Mouse (Mus musculus) kidney, embryonic 16.5 days (tissue): ENCODE results near the gene Socs2. TPM values are rescaled to one million over a fixed set of nuclear protein-coding genes. Genes with fewer than 3 reads are reported as not detected.

Experiments
- ATAC-seq: fragments of 200-750 bp; cut with Nextera tagmentation; 2 replicates; pipeline ENCODE4 v1.8.0; 2017; ENCODE audit warnings: moderate TSS enrichment; ENCODE audit not compliant: low FRiP score, low TSS enrichment
- H3K27ac ChIP-seq: fragments of 300-500 bp; sonication (generic); 2 replicates; pipeline ENCODE4 v1.5.1; 2014; ENCODE audit warnings: low read length
- H3K27me3 ChIP-seq: fragments of 300-500 bp; sonication (generic); 2 replicates; pipeline ENCODE4 v1.6.1; 2014; ENCODE audit warnings: low read length, control low read depth, mixed read lengths; ENCODE audit not compliant: insufficient read depth
- H3K36me3 ChIP-seq: fragments of 300-500 bp; sonication (generic); 2 replicates; pipeline ENCODE4 v1.6.1; 2014; ENCODE audit warnings: low read length, control low read depth, mixed read lengths; ENCODE audit not compliant: insufficient read depth
- H3K4me1 ChIP-seq: fragments of 300-500 bp; sonication (generic); 2 replicates; pipeline ENCODE4 v1.6.1; 2014; ENCODE audit warnings: low read length, control low read depth, mixed read lengths; ENCODE audit not compliant: insufficient read depth
- H3K4me2 ChIP-seq: fragments of 300-500 bp; sonication (generic); replicated peaks from 2 replicates; pipeline ENCODE4 v1.6.1; 2014; ENCODE audit warnings: low read depth, low read length
- H3K4me3 ChIP-seq: fragments of 300-500 bp; sonication (generic); 2 replicates; pipeline ENCODE4 v1.5.1; 2014; ENCODE audit warnings: mild to moderate bottlenecking, low read length
- H3K9ac ChIP-seq: fragments of 300-500 bp; sonication (generic); replicated peaks from 2 replicates; pipeline ENCODE4 v1.6.1; 2014; ENCODE audit warnings: low read length
- H3K9me3 ChIP-seq: fragments of 300-500 bp; sonication (generic); 2 replicates; pipeline ENCODE4 v1.6.1; 2016; ENCODE audit warnings: low read length, control low read depth
- WGBS: fragments of 180-500 bp; shearing (Covaris S2); extraction: QIAGEN DNeasy Blood & Tissue Kit; methylation state at CpG from one replicate; pipeline ENCODE4 v1.1.7; 2014; 5-methylcytosine and 5-hydroxymethylcytosine counted together
- polyA plus RNA-seq: library from polyadenylated mRNA; unstranded; fragments of >200 nt; fragmentation: Nextera tagmentation; extraction: Ambion mirVana; gene quantifications from 2 replicates; pipeline ENCODE4 v1.2.1, GENCODE M21; 2015

Gene Socs2
- polyA plus RNA-seq, 1 experiment from 2014 or later, result 27.2 TPM

DNA sequence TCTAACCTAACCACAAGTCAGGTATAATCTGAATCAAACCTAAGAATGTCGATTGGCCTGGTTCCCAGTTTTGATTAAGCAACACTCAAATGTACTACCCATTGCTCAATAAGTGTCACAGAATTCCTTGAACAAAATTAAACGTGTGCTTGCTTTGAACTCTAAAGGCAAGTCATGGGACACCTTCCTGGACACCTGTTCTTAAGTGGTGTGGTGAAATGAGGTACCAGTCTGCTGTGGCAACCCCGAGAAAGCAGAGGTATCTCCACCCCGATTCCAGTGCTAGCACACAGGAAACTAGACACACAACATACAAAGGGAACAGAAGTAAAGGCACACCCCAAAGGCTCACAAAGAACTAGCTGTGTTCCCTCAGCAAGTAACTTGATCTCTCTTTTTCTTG lies 31.2 kb downstream of the Socs2 start:
- Histone ChIP-seq H3K36me3 (no peaks in the 10 kb centered on the region), H3K9me3 (no peaks in the 10 kb centered on the region), H3K27ac (no peak overlapping the region), H3K4me2 (no peak overlapping the region), H3K4me1 (no peaks in the 10 kb centered on the region), H3K9ac (no peak overlapping the region), H3K4me3 (no peak overlapping the region), H3K27me3 (0 out of 2 replicates have a peak, but pooled peaks cover 2% of the 10 kb centered on the region)
- WGBS, result 80% methylated on average over 4 of the region's 4 CpGs
- no peak for ATAC-seq

DNA sequence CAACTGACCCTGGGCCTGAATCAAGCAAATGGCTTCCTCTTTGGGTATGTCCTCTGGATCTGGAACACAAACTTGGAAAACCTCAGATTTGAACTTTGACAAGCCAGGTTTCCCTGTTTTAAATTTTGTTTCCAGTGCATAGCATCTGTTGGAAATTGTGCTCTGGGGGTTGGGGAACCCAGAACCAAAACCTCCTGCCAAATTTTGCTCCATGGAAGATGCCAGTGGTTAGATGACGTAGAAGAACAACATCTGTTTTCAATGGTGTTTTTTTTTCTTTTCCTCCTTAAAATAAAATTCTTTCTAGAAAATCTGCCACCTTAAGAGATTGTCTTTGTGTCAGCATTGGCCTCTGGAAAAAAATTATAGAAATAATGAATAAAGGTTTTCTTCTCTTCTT lies 31.9 kb downstream of the Socs2 start:
- Histone ChIP-seq H3K36me3 (no peaks in the 10 kb centered on the region), H3K4me1 (no peaks in the 10 kb centered on the region), H3K4me3 (no peak overlapping the region), H3K4me2 (no peak overlapping the region), H3K9me3 (peaks cover 4% of the 10 kb centered on the region; the same call in 1 of the 2 replicates), H3K9ac (no peak overlapping the region), H3K27me3 (0 out of 2 replicates have a peak, but pooled peaks cover 2% of the 10 kb centered on the region), H3K27ac (no peak overlapping the region)
- ATAC-seq, result no peak
- 77% methylated on average over 1 of the region's 1 CpGs for WGBS

DNA sequence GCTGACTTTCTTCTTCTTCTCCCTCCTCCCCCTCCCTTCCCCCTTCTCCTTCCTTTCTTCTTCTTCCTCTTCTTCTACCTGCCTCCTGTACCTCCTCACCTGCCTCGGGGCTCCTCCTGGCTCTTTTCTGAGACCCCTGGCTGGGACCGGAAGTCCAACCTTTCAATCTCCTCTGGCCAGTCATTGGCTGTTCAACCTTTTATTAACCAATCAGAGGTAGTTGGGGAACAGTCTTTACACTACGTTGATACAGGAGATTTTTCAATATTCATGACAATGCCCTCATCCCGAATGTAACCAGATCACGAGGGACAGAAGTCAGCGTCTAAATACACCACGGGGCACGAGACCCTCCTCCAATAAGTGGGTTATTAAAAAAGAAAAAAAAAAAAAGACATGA lies 32.5 kb downstream of the Socs2 start:
- Histone ChIP-seq H3K27me3 (0 out of 2 replicates have a peak, but pooled peaks cover 2% of the 10 kb centered on the region), H3K27ac (no peak overlapping the region), H3K9ac (no peak overlapping the region), H3K4me2 (no peak overlapping the region), H3K9me3 (peaks cover 7% of the 10 kb centered on the region; the same call in 1 of the 2 replicates), H3K4me3 (no peak overlapping the region), H3K36me3 (no peaks in the 10 kb centered on the region), H3K4me1 (no peaks in the 10 kb centered on the region)
- WGBS, result 84% methylated on average over 8 of the region's 8 CpGs
- no peak for ATAC-seq

DNA sequence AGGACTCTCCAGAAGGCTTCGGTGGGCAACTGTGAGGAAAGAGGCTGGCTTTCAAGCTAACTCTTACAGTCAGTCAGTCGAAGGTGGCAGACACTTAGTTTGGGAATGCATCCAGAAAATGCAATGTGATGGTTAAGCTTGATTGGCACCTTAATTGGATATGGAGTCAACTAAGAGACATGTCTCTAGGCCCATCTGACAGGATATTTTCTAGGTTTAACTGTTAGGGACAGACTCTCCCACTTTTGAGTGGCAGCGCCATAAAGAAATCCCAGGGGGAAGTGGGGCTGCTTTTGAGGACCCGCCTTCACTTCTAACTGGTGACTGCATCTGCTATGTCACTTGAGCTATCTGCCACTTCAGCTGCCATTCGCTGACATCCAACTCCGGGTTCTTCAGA lies 43.6 kb downstream of the Socs2 start:
- H3K27me3 ChIP-seq, result no peaks in the 10 kb centered on the region
- peaks cover 2% of the 10 kb centered on the region; the same call in 1 of the 2 replicates for H3K9me3 ChIP-seq
- H3K4me2 ChIP-seq, result no peak overlapping the region
- ATAC-seq, result no peak
- no peak overlapping the region for H3K9ac ChIP-seq
- WGBS, result 92% methylated on average over 6 of the region's 6 CpGs
- no peaks in the 10 kb centered on the region for H3K36me3 ChIP-seq
- no peaks in the 10 kb centered on the region for H3K4me1 ChIP-seq
- no peak overlapping the region for H3K27ac ChIP-seq
- no peak overlapping the region for H3K4me3 ChIP-seq

DNA sequence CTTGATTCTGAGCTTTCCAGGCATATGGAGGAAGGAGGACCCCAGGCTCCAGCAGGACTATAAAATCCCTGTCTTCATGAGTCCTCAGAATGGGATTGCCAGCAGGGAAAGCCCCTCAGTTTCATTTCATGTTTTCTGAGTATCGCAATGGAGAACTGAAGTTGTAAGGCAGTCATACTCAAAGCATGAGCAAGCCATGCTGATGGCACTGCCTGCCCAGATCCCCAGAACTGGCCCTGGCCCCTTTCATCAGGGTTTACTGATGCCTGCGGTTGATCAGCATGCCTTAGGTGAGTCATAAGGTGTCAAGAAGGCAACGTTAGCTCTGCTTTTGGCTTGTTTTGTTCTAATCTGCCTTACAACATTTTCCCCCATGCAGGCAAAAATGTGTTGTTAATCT lies 45.0 kb downstream of the Socs2 start:
- Histone ChIP-seq H3K4me2 (no peak overlapping the region), H3K36me3 (no peaks in the 10 kb centered on the region), H3K9me3 (no peaks in the 10 kb centered on the region), H3K4me3 (no peak overlapping the region), H3K27ac (no peak overlapping the region), H3K9ac (no peak overlapping the region), H3K4me1 (no peaks in the 10 kb centered on the region), H3K27me3 (no peaks in the 10 kb centered on the region)
- 78% methylated on average over 3 of the region's 3 CpGs for WGBS
- ATAC-seq, result no peak

DNA sequence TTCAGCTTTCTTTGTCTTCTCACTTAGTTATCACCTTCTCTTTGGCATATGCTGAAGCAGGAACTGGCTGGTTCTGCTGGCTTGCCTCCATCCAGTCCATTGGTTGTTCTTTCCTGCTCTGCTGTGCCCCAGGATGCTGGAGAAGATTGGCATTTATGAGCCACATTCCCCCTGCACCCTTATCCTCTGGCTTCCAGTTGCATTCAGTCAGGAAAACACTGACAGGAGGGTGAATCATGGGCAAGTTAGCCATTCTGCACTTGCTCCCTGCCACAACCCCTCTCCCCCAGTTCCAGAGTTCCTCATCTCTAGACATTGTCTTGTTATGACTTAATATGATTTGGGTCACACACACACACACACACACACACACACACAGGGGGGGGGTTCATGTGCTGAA lies 47.8 kb downstream of the Socs2 start:
- no peak overlapping the region for H3K4me2 ChIP-seq
- no peaks in the 10 kb centered on the region for H3K4me1 ChIP-seq
- ATAC-seq, result no peak
- H3K27me3 ChIP-seq, result no peaks in the 10 kb centered on the region
- H3K36me3 ChIP-seq, result no peaks in the 10 kb centered on the region
- no peak overlapping the region for H3K4me3 ChIP-seq
- H3K27ac ChIP-seq, result no peak overlapping the region
- H3K9me3 ChIP-seq, result 0 out of 2 replicates have a peak, but pooled peaks cover 2% of the 10 kb centered on the region
- H3K9ac ChIP-seq, result no peak overlapping the region

DNA sequence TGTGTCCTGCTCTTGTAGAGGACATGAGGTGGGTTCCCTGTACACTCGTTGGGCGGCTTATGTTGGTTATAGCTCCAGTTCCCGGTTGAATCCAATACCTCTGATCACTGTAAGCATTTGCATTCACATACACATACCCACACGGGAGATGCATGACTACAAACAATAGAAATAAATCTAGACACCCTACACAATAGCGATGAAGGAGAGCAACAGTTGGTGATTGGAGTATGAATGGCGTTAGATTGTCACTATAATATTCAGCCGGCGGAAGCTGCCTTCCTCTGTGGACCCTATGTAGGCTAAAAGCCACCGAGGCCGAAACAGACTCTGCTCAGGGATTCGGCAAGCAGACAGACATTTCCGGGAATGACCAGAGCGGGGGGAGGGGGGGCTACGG lies 48.8 kb downstream of the Socs2 start:
- no peak for ATAC-seq
- 90% methylated on average over 14 of the region's 14 CpGs for WGBS
- Histone ChIP-seq H3K27ac (no peak overlapping the region), H3K27me3 (no peaks in the 10 kb centered on the region), H3K4me1 (no peaks in the 10 kb centered on the region), H3K9me3 (0 out of 2 replicates have a peak, but pooled peaks cover 2% of the 10 kb centered on the region), H3K36me3 (no peaks in the 10 kb centered on the region), H3K4me3 (no peak overlapping the region), H3K9ac (no peak overlapping the region), H3K4me2 (no peak overlapping the region)

DNA sequence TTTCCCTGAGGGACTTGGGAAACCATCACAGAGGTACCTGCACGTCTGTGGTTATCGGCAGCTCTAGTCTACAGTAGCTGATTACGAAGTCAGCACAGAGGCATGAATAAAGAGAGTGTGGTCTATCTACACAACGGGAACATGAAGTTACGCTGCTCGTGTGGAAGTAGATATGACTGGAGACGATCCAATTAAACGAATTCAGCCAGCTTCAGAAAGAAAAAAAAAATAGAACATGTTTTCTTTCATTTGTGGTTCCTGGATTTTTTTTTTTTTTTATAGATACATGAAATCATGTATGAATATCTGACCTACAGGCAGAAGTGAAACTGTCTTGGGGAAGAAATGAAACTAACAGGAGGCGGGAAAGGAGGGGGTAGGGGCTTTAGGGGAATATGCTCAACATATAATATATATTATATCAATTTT lies 49.3 kb downstream of the Socs2 start:
- Histone ChIP-seq H3K36me3 (no peaks in the 10 kb centered on the region), H3K27ac (no peak overlapping the region), H3K27me3 (no peaks in the 10 kb centered on the region), H3K4me3 (no peak overlapping the region), H3K4me2 (no peak overlapping the region), H3K9me3 (0 out of 2 replicates have a peak, but pooled peaks cover 2% of the 10 kb centered on the region), H3K9ac (no peak overlapping the region), H3K4me1 (no peaks in the 10 kb centered on the region)
- ATAC-seq, result no peak
- WGBS, result 90% methylated on average over 9 of the region's 9 CpGs

DNA sequence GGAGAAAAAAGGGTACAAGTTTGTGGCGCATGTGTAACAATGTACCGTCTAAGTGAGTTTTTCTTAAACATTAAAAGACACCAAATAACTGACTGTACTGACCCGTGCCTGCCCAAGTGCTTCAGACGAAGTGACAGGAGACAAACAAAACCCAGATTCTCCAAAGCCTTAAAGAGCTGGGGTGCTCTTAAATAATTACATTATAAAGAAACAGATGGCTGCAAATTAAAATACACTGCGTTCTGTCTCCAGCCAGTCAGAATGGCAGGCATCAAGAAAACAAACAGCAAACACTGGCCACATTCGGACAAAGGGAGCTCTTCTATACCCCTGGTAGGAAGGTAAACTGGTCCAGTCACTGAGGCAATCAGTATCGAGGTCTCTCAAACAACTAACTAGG lies 49.7 kb downstream of the Socs2 start:
- no peak for ATAC-seq
- no peak overlapping the region for H3K9ac ChIP-seq
- H3K27me3 ChIP-seq, result no peaks in the 10 kb centered on the region
- H3K36me3 ChIP-seq, result no peaks in the 10 kb centered on the region
- H3K4me3 ChIP-seq, result no peak overlapping the region
- H3K4me1 ChIP-seq, result no peaks in the 10 kb centered on the region
- 81% methylated on average over 7 of the region's 7 CpGs for WGBS
- no peak overlapping the region for H3K4me2 ChIP-seq
- no peak overlapping the region for H3K27ac ChIP-seq
- 0 out of 2 replicates have a peak, but pooled peaks cover 2% of the 10 kb centered on the region for H3K9me3 ChIP-seq

DNA sequence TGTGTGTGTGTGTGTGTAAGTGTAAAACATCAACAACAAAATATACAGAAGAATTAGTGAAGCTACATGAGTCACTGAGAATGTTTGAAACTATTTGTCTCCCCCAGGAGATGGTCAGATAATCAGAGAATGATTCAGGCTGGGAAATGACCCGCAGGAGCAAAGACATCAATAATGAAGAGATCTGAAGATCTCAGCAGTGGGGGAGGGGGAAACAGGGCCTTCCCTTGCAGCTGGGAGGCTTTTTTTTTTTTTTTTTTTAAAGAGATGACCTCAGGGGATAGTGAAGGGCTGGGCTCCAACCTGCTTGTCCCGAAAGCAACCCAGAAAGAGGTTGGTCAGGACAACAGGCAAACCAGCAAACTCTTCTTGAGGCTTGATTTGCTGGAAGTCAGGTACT lies 54.7 kb downstream of the Socs2 start:
- WGBS, result 32% methylated on average over 2 of the region's 2 CpGs
- H3K27ac ChIP-seq, result no peak overlapping the region
- no peak overlapping the region for H3K9ac ChIP-seq
- ATAC-seq, result no peak
- H3K4me2 ChIP-seq, result no peak overlapping the region
- H3K9me3 ChIP-seq, result 0 out of 2 replicates have a peak, but pooled peaks cover 2% of the 10 kb centered on the region
- H3K4me3 ChIP-seq, result no peak overlapping the region
- H3K4me1 ChIP-seq, result no peaks in the 10 kb centered on the region
- H3K27me3 ChIP-seq, result no peaks in the 10 kb centered on the region
- H3K36me3 ChIP-seq, result no peaks in the 10 kb centered on the region
